Mouse (Mus musculus) C2C12 (cell line): ENCODE data around the gene Il17f. TPM values are rescaled to one million over a fixed set of nuclear protein-coding genes. Genes with fewer than 3 reads are reported as not detected.

Source experiments
- H3K27me3 ChIP-seq: one replicate; pipeline ENCODE4 v1.6.1; 2011; ENCODE audit not compliant: control insufficient read depth, insufficient read depth, insufficient read length
- H3K36me3 ChIP-seq: one replicate; pipeline ENCODE4 v1.6.1; 2011; ENCODE audit not compliant: control insufficient read depth, insufficient read depth
- H3K4me3 ChIP-seq: one replicate; pipeline ENCODE4 v1.5.1; 2011; ENCODE audit warnings: mild to moderate bottlenecking, control low read depth; ENCODE audit not compliant: poor library complexity, insufficient read depth, severe bottlenecking
- H3K79me2 ChIP-seq: one replicate; pipeline ENCODE4 v1.6.1; 2011; ENCODE audit not compliant: control insufficient read depth, insufficient read depth
- H3K79me3 ChIP-seq: one replicate; pipeline ENCODE4 v1.6.1; 2011; ENCODE audit warnings: low read depth, control low read depth
- H3ac ChIP-seq: one replicate; pipeline ENCODE3; 2011; ENCODE audit warnings: low read depth; ENCODE audit not compliant: control insufficient read depth, insufficient read length
- CEBPB ChIP-seq: IDR thresholded peaks from one replicate; pipeline ENCODE4 v1.6.1; 2011; ENCODE audit warnings: low read depth, mild to moderate bottlenecking, control low read depth, moderate library complexity
- CTCF ChIP-seq: IDR thresholded peaks from one replicate; pipeline ENCODE4 v1.5.1; 2011; ENCODE audit not compliant: control insufficient read depth, insufficient read depth, insufficient read length
- FOSL1 ChIP-seq: IDR thresholded peaks from one replicate; pipeline ENCODE4 v1.8.0; 2011; ENCODE audit warnings: mild to moderate bottlenecking, low read length; ENCODE audit not compliant: poor library complexity, insufficient read depth, severe bottlenecking
- MAX ChIP-seq: IDR thresholded peaks from one replicate; pipeline ENCODE4 v1.6.1; 2011; ENCODE audit warnings: mild to moderate bottlenecking, control low read depth
- MYOD1 ChIP-seq: IDR thresholded peaks from one replicate; pipeline ENCODE4 v1.6.1; 2011; ENCODE audit warnings: low read depth; ENCODE audit not compliant: control insufficient read depth, insufficient read length
- MYOG ChIP-seq: IDR thresholded peaks from one replicate; pipeline ENCODE4 v1.6.1; 2011; ENCODE audit not compliant: control insufficient read depth, insufficient read length; ENCODE audit errors: extremely low read depth
- USF1 ChIP-seq: IDR thresholded peaks from one replicate; pipeline ENCODE4 v1.6.1; 2011; ENCODE audit warnings: low read depth, mild to moderate bottlenecking, control low read depth, moderate library complexity
- polyA plus RNA-seq: library from polyadenylated mRNA; unstranded; fragments of >200 nt; fragmentation: generic; extraction: Trizol; gene quantifications from one replicate; pipeline ENCODE4 v1.2.1, GENCODE M21; 2012; ENCODE audit warnings: missing spikeins

The Il17f gene
- polyA plus RNA-seq, 1 experiment: not detected

GRCm38 (mm10) chr1:20828061-20828460 is 37.6 kb upstream of the Il17f start:
- no peak for TF ChIP-seq USF1
- TF ChIP-seq CTCF: no peak
- no peak for TF ChIP-seq MAX
- TF ChIP-seq CEBPB: no peak
- Histone ChIP-seq H3ac (no peak overlapping the region), H3K79me3 (no peaks in the 10 kb centered on the region), H3K4me3 (no peak overlapping the region), H3K36me3 (no peaks in the 10 kb centered on the region), H3K27me3 (no peaks in the 10 kb centered on the region), H3K79me2 (no peaks in the 10 kb centered on the region)

- Histone ChIP-seq H3K27me3 (no peaks in the 10 kb centered on the region), H3K36me3 (no peaks in the 10 kb centered on the region), H3ac (no peak overlapping the region), H3K79me3 (no peaks in the 10 kb centered on the region), H3K79me2 (no peaks in the 10 kb centered on the region), H3K4me3 (no peak overlapping the region)
- no peak for TF ChIP-seq MYOD1
- TF ChIP-seq MAX: no peak
- no peak for TF ChIP-seq FOSL1
- TF ChIP-seq CEBPB: no peak
- TF ChIP-seq USF1: no peak
- no peak for TF ChIP-seq CTCF
- no peak for TF ChIP-seq MYOG
Measured at GRCm38 (mm10) chr1:20825036-20825435, 34.6 kb upstream of the Il17f start.

DNA sequence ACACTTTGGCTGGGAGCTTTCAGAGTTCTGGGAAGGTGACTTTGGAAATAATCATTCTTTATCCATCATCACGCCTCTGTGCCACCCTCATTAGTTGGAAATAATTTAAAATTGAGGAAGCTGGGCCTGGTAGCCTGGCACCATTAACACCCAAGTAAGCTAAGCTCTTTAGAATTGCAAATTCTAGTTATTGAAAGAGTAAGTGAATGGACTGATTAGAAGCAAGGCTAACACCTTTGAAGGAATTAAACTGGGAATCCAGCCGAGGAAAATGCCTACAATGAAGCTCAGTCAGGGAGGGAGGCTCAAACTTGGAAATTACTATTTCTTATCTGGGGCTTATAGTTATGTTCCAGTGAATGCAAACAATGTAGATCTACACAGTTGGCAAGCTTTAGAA is 33.5 kb upstream of the Il17f start:
- TF ChIP-seq USF1 (no peak), MAX (no peak), MYOG (no peak), MYOD1 (no peak), FOSL1 (no peak), CEBPB (no peak)
- Histone ChIP-seq H3K79me3 (peaks cover 8% of the 10 kb centered on the region), H3K36me3 (peaks cover under 1% of the 10 kb centered on the region), H3K79me2 (peaks cover 11% of the 10 kb centered on the region), H3K4me3 (no peak overlapping the region), H3ac (no peak overlapping the region), H3K27me3 (no peaks in the 10 kb centered on the region)

- no peak overlapping the region for H3ac ChIP-seq
- no peak for TF ChIP-seq CEBPB
- no peak for TF ChIP-seq MYOG
- no peak for TF ChIP-seq MAX
- TF ChIP-seq MYOD1: no peak
- TF ChIP-seq FOSL1: no peak
- no peaks in the 10 kb centered on the region for H3K27me3 ChIP-seq
- no peak overlapping the region for H3K4me3 ChIP-seq
- H3K79me3 ChIP-seq: peaks cover 12% of the 10 kb centered on the region
- peaks cover 5% of the 10 kb centered on the region for H3K36me3 ChIP-seq
- H3K79me2 ChIP-seq: peaks cover 16% of the 10 kb centered on the region
Measured at GRCm38 (mm10) chr1:20823471-20823870, 33.1 kb upstream of the Il17f start.

DNA sequence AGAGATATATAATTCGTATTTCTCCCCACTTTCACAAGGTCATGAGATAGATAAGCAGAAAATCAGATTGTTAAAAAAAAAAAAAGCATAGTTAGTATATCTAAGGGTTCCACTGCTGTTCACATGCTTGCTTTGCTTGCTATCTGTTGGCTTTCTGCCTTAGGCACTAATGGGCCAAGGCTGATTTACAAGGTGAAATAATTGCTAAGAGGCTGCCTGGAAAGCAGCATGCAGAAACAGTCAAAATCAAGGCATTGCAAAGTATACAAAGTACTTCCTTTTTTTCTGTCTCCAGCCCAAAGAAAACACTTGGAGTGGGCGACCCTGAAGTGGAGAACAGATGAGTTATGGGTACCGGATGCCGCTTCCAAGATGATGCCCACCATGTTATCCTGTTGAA is 30.5 kb upstream of the Il17f start:
- Histone ChIP-seq H3K4me3 (no peak overlapping the region), H3K79me2 (peaks cover 37% of the 10 kb centered on the region), H3ac (no peak overlapping the region), H3K27me3 (no peaks in the 10 kb centered on the region), H3K79me3 (peaks cover 27% of the 10 kb centered on the region), H3K36me3 (peaks cover 27% of the 10 kb centered on the region)
- TF ChIP-seq CTCF: no peak
- no peak for TF ChIP-seq MYOG
- TF ChIP-seq CEBPB: no peak
- no peak for TF ChIP-seq MYOD1
- TF ChIP-seq USF1: no peak
- no peak for TF ChIP-seq FOSL1
- TF ChIP-seq MAX: no peak

DNA sequence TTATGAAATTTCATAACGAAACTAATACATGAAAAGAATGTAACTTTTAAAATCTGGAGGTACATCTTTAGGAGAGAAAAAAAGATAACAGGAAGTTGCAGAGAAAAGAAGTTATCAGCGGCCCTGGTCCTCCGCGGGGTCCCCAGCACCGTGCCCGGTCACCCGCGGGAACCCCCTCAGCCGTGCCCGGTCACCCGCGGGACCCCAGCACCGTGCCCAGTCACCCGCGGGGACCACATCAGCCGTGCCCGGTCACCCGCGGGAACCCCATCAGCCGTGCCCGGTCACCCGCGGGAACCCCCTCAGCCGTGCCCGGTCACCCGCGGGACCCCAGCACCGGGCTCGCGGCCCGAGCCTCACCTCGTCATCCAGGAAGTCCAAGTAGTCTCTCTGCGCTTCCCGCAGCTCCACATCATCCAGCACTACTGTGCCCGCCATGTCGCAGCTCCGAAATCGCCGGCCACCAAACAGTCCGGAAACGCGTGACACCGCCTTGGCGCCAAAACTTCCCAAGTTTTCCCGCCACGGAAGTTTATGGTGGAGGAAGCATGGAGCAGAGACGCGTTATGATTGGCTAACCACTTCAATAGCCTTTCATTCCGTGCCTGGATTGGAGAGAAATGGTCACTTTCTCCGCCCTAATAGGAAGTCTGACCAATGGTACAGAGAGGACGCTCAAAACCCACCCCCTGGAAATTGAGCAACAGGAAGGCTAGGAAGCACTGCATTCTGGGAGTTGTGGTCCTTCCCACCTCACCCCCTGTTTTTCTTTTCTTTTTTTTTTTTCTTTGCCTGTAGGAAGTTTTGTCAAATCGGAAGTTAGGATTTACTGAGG is 29.6 kb upstream of the Il17f start, which contains the start of gene Mcm3:
Gene Mcm3 (minus strand): TSS at position 542 of the 835 bp plus-strand sequence.
- peaks cover 36% of the 10 kb centered on the region for H3K36me3 ChIP-seq
- H3K27me3 ChIP-seq: no peaks in the 10 kb centered on the region
- H3K79me2 ChIP-seq: peaks cover 46% of the 10 kb centered on the region
- peak within 1 kb of the TSS; percentile 96 for H3ac ChIP-seq
- H3K79me3 ChIP-seq: peaks cover 27% of the 10 kb centered on the region
- peak within 1 kb of the TSS; percentile 57 for H3K4me3 ChIP-seq
- no peak for TF ChIP-seq MYOD1
- no peak for TF ChIP-seq MYOG
- peak; percentile 97 for TF ChIP-seq MAX
- no peak for TF ChIP-seq CTCF
- peak; percentile 98 for TF ChIP-seq CEBPB
- peak; percentile 47 for TF ChIP-seq USF1
